Mouse (Mus musculus) brain, adult 2 months (tissue): ENCODE measurements around the gene Cyp2a22.
"Not testable (repeated sequence)": the region's sequence is repeated elsewhere in the genome, so short reads cannot be mapped to it uniquely, and the experiment has no call there.

Experiments used
- DNase-seq: peaks from one replicate; pipeline ENCODE4 v3.0.0; 2011; ENCODE audit warnings: low read depth, low spot score

Cyp2a22 gene

GRCm38 (mm10) chr7:26939262-26939661, at the start of gene Cyp2a22:
Gene Cyp2a22 (minus strand): TSS chr7:26939384.
- no peak for DNase-seq

GRCm38 (mm10) chr7:26983151-26983550, 44.0 kb upstream of the Cyp2a22 start:
- not testable (repeated sequence) for DNase-seq

- no peak for DNase-seq
These were observed 43.4 kb upstream of the Cyp2a22 start for GRCm38 (mm10) chr7:26982551-26982950.

- not testable (repeated sequence) for DNase-seq
These were observed 42.8 kb upstream of the Cyp2a22 start for GRCm38 (mm10) chr7:26981937-26982336.

GRCm38 (mm10) chr7:26981464-26981863, 42.3 kb upstream of the Cyp2a22 start:
- DNase-seq: not testable (repeated sequence)

GRCm38 (mm10) chr7:26962371-26962770, 23.2 kb upstream of the Cyp2a22 start:
- DNase-seq: not testable (repeated sequence)

GRCm38 (mm10) chr7:26953306-26953705, 14.1 kb upstream of the Cyp2a22 start:
- not testable (repeated sequence) for DNase-seq

- not testable (repeated sequence) for DNase-seq
These were observed 13.5 kb upstream of the Cyp2a22 start for GRCm38 (mm10) chr7:26952671-26953070.

GRCm38 (mm10) chr7:26941320-26941925, 2.2 kb upstream of the Cyp2a22 start:
- not testable (repeated sequence) for DNase-seq

- not testable (repeated sequence) for DNase-seq
These were observed 22.1 kb downstream of the Cyp2a22 start for GRCm38 (mm10) chr7:26917114-26917513.
